Comparison of ENCODE assay signal across 33 mouse cellular contexts in genomic region chr7:49617087-49617486, GRCm38 (mm10). TPM values are rescaled to one million over a fixed set of nuclear protein-coding genes. Genes with fewer than 3 reads are reported as not detected.
A peak's percentile ranks its signal among the peaks of the same experiment; 100 is the strongest.
DNase-seq lines count a peak whose midpoint lies in the region; ATAC-seq lines count a peak whose summit lies in the region.
"Had no signal": no experiment of that assay in that cellular context is flagged by ENCODE, and none has a peak within 500 bp of the region (broad histone marks: within the 10 kb centered on the region; RNA-seq: fewer than 3 reads in every experiment).

No protein-coding gene starts in this region.

- DNase-seq in midbrain, embryonic 10.5 days (ENCODE audit: low spot score): peak; percentile 37
- no peak for DNase-seq in midbrain, embryonic 14.5 days
- no peak for DNase-seq in urinary bladder, postnatal 4 days (ENCODE audit: low spot score in 2 of 2)
- no peak for DNase-seq in left cerebral cortex, postnatal 4 days
- DNase-seq: cerebellum, adult 11 months; forebrain, postnatal 0 days; gastrocnemius, postnatal 14 days; heart, adult 11 months; heart, postnatal 10 days; kidney, adult 8-10 months; kidney, postnatal 25 days; lung, adult 2 months; lung, postnatal 14 days; right cerebral cortex, postnatal 14 days had no signal

- H3K4me2 ChIP-seq in forebrain, embryonic 16.5 days (ENCODE audit: low read length): no peak overlapping the region
- no peak overlapping the region for H3K4me2 ChIP-seq in forebrain, embryonic 12.5 days
- H3K4me2 ChIP-seq in midbrain, embryonic 14.5 days (ENCODE audit: low read length): no peak overlapping the region
- peak overlapping the region; percentile 34; the same call in 1 of the 2 replicates for H3K4me2 ChIP-seq in midbrain, embryonic 13.5 days (replicated peaks)
- H3K4me2 ChIP-seq: neural tube, embryonic 13.5 days had no signal

- no peak overlapping the region for H3K27ac ChIP-seq in forebrain, embryonic 16.5 days (ENCODE audit: low read length)
- H3K27ac ChIP-seq in forebrain, embryonic 12.5 days: no peak overlapping the region
- no peak overlapping the region for H3K27ac ChIP-seq in midbrain, embryonic 10.5 days (replicated peaks)
- H3K27ac ChIP-seq in midbrain, embryonic 14.5 days (replicated peaks; ENCODE audit: low read depth, low read length): no peak overlapping the region
- H3K27ac ChIP-seq in midbrain, embryonic 13.5 days: no peak overlapping the region
- H3K27ac ChIP-seq: embryonic facial prominence, embryonic 13.5 days; hindbrain, embryonic 12.5 days; layer of hippocampus, adult 2 months; limb, embryonic 12.5 days; neural tube, embryonic 13.5 days had no signal

- H3K4me3 ChIP-seq in forebrain, embryonic 16.5 days (replicated peaks; ENCODE audit: low read length): no peak overlapping the region
- H3K4me3 ChIP-seq in forebrain, embryonic 12.5 days (replicated peaks): no peak overlapping the region
- no peak overlapping the region for H3K4me3 ChIP-seq in midbrain, embryonic 10.5 days
- H3K4me3 ChIP-seq in midbrain, embryonic 14.5 days (replicated peaks; ENCODE audit: low read depth, low read length): no peak overlapping the region
- H3K4me3 ChIP-seq in midbrain, embryonic 13.5 days (replicated peaks): no peak overlapping the region
- H3K4me3 ChIP-seq: embryonic facial prominence, embryonic 13.5 days; heart, embryonic 12.5 days; hindbrain, embryonic 12.5 days; layer of hippocampus, adult 2 months; limb, embryonic 12.5 days; neural tube, embryonic 13.5 days had no signal

- H3K36me3 ChIP-seq in forebrain, embryonic 16.5 days (ENCODE audit: control insufficient read depth, insufficient read depth): no peaks in the 10 kb centered on the region
- H3K36me3 ChIP-seq in forebrain, embryonic 12.5 days (replicated peaks): no peaks in the 10 kb centered on the region
- no peaks in the 10 kb centered on the region for H3K36me3 ChIP-seq in midbrain, embryonic 10.5 days
- no peaks in the 10 kb centered on the region for H3K36me3 ChIP-seq in midbrain, embryonic 14.5 days (ENCODE audit: control insufficient read depth, insufficient read depth, low read length)
- H3K36me3 ChIP-seq in midbrain, embryonic 13.5 days: no peaks in the 10 kb centered on the region
- H3K36me3 ChIP-seq: embryonic facial prominence, embryonic 13.5 days; G1E; heart, embryonic 12.5 days; hindbrain, embryonic 12.5 days; limb, embryonic 12.5 days; neural tube, embryonic 13.5 days had no signal

- no peak overlapping the region for H3K9ac ChIP-seq in forebrain, embryonic 16.5 days (replicated peaks; ENCODE audit: low read depth, low read length)
- no peak overlapping the region for H3K9ac ChIP-seq in forebrain, embryonic 12.5 days
- H3K9ac ChIP-seq in midbrain, embryonic 14.5 days (replicated peaks; ENCODE audit: low read length): no peak overlapping the region
- no peak overlapping the region for H3K9ac ChIP-seq in midbrain, embryonic 13.5 days (replicated peaks)
- H3K9ac ChIP-seq: embryonic facial prominence, embryonic 13.5 days; forebrain, postnatal 0 days; heart, embryonic 12.5 days; hindbrain, embryonic 12.5 days; limb, embryonic 12.5 days; neural tube, embryonic 13.5 days had no signal

- intact Hi-C loops in left cerebral cortex, postnatal 4 days (cut with DNase I): loop anchor here (2.0 kb wide), 1 partner anchor 134 kb away; no protein-coding TSS in a partner anchor

- ATAC-seq in forebrain, embryonic 16.5 days: 0 out of 2 replicates have a peak, but pooled peaks have one; percentile 12
- ATAC-seq in forebrain, embryonic 12.5 days (ENCODE audit: low FRiP score): no peak
- ATAC-seq in midbrain, embryonic 14.5 days (ENCODE audit: low FRiP score, low TSS enrichment): no peak
- ATAC-seq in midbrain, embryonic 13.5 days: peak; percentile 25

- H3K27me3 ChIP-seq in forebrain, embryonic 16.5 days (replicated peaks; ENCODE audit: control insufficient read depth, insufficient read depth, low read length): peaks cover 49% of the 10 kb centered on the region
- H3K27me3 ChIP-seq in forebrain, embryonic 12.5 days: peaks cover 86% of the 10 kb centered on the region
- peaks cover 79% of the 10 kb centered on the region for H3K27me3 ChIP-seq in midbrain, embryonic 10.5 days (ENCODE audit: low read depth, poor library complexity, severe bottlenecking)
- H3K27me3 ChIP-seq in midbrain, embryonic 14.5 days (ENCODE audit: control insufficient read depth, insufficient read depth, low read length): peaks cover 35% of the 10 kb centered on the region
- peaks cover 84% of the 10 kb centered on the region for H3K27me3 ChIP-seq in midbrain, embryonic 13.5 days
- H3K27me3 ChIP-seq: Patski had no signal

- 0 out of 2 replicates have a peak, but pooled peaks cover 3% of the 10 kb centered on the region for H3K4me1 ChIP-seq in forebrain, embryonic 16.5 days (replicated peaks; ENCODE audit: control insufficient read depth, insufficient read depth, low read length)
- H3K4me1 ChIP-seq in forebrain, embryonic 12.5 days: no peaks in the 10 kb centered on the region
- H3K4me1 ChIP-seq in midbrain, embryonic 10.5 days: peaks cover 13% of the 10 kb centered on the region
- no peaks in the 10 kb centered on the region for H3K4me1 ChIP-seq in midbrain, embryonic 14.5 days (ENCODE audit: control insufficient read depth, insufficient read depth, low read length)
- peaks cover 5% of the 10 kb centered on the region; the same call in 1 of the 2 replicates for H3K4me1 ChIP-seq in midbrain, embryonic 13.5 days (replicated peaks)
- H3K4me1 ChIP-seq: hindbrain, embryonic 12.5 days; limb, embryonic 12.5 days; neural tube, embryonic 13.5 days had no signal

- 76% methylated on average over 4 of the region's 4 CpGs for WGBS in forebrain, embryonic 16.5 days
- 78% methylated on average over 4 of the region's 4 CpGs for WGBS in forebrain, embryonic 12.5 days
- WGBS in midbrain, embryonic 10.5 days: 76% methylated on average over 4 of the region's 4 CpGs
- 75% methylated on average over 4 of the region's 4 CpGs for WGBS in midbrain, embryonic 14.5 days
- WGBS in midbrain, embryonic 13.5 days: 64% methylated on average over 4 of the region's 4 CpGs

- no peaks in the 10 kb centered on the region for H3K9me3 ChIP-seq in forebrain, embryonic 16.5 days (ENCODE audit: control insufficient read depth, low read length)
- no peaks in the 10 kb centered on the region for H3K9me3 ChIP-seq in forebrain, embryonic 12.5 days
- H3K9me3 ChIP-seq in midbrain, embryonic 10.5 days (replicated peaks): no peaks in the 10 kb centered on the region
- no peaks in the 10 kb centered on the region for H3K9me3 ChIP-seq in midbrain, embryonic 14.5 days (ENCODE audit: control insufficient read depth, low read length)
- no peaks in the 10 kb centered on the region for H3K9me3 ChIP-seq in midbrain, embryonic 13.5 days
- H3K9me3 ChIP-seq: embryonic facial prominence, embryonic 13.5 days; heart, embryonic 12.5 days; hindbrain, embryonic 12.5 days; limb, embryonic 12.5 days; neural tube, embryonic 13.5 days had no signal

RNA-seq across cellular contexts. Expression of gene Dbx1, which starts 19.6 kb away (rescaled TPM):
- 0.54 and 0.83 TPM in 2 replicates for polyA plus RNA-seq in forebrain, embryonic 16.5 days (2015; fragmentation: Nextera tagmentation; extraction: Ambion mirVana)
- polyA plus RNA-seq in forebrain, embryonic 12.5 days (2016; fragmentation: Nextera tagmentation; extraction: Ambion mirVana): 28.6 and 35.3 TPM in 2 replicates
- 168 and 188 TPM in 2 replicates for polyA plus RNA-seq in midbrain, embryonic 10.5 days (2016; fragmentation: Nextera tagmentation; extraction: Ambion mirVana)
- 14.0 and 52.8 TPM in 2 replicates for polyA plus RNA-seq in midbrain, embryonic 14.5 days (2014; fragmentation: Nextera tagmentation; extraction: Ambion mirVana)
- 78.5 and 84.6 TPM in 2 replicates for polyA plus RNA-seq in midbrain, embryonic 13.5 days (2015; fragmentation: Nextera tagmentation; extraction: Ambion mirVana)
- not detected for total RNA-seq in left cerebral cortex, postnatal 4 days (2021)
- total RNA-seq: adrenal gland, adult 18-20 months; adrenal gland, postnatal 4 days; gastrocnemius, postnatal 14 days; heart, postnatal 10 days; layer of hippocampus, adult 2 months; layer of hippocampus, postnatal 25 days; megakaryocyte progenitor cell, adult 5-6 weeks had no signal
- polyA plus RNA-seq: cortical plate, adult 2 months; G1E; inflammation-experienced regulatory T-cells, adult 6 months; liver, embryonic 11.5 days; lung, adult 2 months; Patski; thymus, postnatal 0 days had no signal

Comparison
In these comparisons a context has a peak if more than half of its experiments do, and no peak if none do; other contexts are left out.
1. ATAC-seq: peak in forebrain, embryonic 16.5 days (single experiment) and midbrain, embryonic 13.5 days (single experiment); none in forebrain, embryonic 12.5 days (single experiment) and midbrain, embryonic 14.5 days (single experiment).